Mouse (Mus musculus): ENCODE results near the gene Atrnl1.

Gene Atrnl1

DNA sequence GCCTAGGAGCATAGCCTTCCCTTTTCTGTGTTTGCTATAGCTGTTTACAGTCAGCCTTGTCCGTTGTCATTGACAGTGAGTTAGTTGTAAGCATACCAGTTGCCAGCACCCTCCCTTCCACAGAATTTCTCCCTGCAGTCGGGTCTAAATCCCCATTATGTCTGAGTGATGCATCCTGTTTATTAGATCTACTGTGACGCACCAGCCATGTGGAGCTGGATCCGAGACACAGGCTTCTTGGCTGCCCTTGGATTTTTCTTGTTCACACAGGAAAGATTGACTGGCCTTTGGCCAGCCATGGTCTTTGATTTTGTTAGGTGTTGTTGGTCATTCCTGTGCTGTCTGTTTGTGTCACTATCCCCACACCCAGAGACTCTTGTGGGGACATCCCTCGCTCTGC lies 102.3 kb downstream of the Atrnl1 start:
- no peak for DNase-seq

GRCm38 (mm10) chr19:57724920-57725319 lies 114.1 kb downstream of the Atrnl1 start:
- peak; percentile 35 for DNase-seq

GRCm38 (mm10) chr19:57725326-57725725 lies 114.5 kb downstream of the Atrnl1 start:
- no peak for DNase-seq

- DNase-seq = no peak
Measured at GRCm38 (mm10) chr19:57727009-57727408, 116.2 kb downstream of the Atrnl1 start.

- DNase-seq = no peak
Measured at GRCm38 (mm10) chr19:57737475-57737874, 126.6 kb downstream of the Atrnl1 start.

DNA sequence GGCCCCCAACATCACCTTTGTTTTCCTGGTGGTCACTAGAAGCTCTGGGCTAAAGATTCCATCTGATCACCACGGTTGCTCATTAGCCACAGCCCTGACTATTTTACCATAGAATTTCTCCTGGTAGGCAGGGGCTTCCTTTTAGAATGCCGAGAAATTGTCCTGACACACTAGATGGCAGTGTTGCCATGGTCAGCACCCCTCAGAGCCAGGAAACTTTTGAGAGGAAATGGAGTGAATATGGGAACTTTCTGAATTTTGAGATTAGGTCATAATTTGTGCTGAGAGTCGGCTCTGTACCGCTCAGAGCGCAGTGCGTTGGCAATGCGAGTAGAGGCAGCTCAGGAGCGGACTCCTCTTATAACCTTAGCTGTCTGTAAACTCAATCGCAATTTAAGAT lies 134.7 kb downstream of the Atrnl1 start:
- DNase-seq = peak; percentile 19

- no peak for DNase-seq
Measured at GRCm38 (mm10) chr19:57746553-57746952, 135.7 kb downstream of the Atrnl1 start.

GRCm38 (mm10) chr19:57752189-57752588 lies 141.4 kb downstream of the Atrnl1 start:
- DNase-seq = no peak

GRCm38 (mm10) chr19:57762526-57762925 lies 151.7 kb downstream of the Atrnl1 start:
- no peak for DNase-seq

DNA sequence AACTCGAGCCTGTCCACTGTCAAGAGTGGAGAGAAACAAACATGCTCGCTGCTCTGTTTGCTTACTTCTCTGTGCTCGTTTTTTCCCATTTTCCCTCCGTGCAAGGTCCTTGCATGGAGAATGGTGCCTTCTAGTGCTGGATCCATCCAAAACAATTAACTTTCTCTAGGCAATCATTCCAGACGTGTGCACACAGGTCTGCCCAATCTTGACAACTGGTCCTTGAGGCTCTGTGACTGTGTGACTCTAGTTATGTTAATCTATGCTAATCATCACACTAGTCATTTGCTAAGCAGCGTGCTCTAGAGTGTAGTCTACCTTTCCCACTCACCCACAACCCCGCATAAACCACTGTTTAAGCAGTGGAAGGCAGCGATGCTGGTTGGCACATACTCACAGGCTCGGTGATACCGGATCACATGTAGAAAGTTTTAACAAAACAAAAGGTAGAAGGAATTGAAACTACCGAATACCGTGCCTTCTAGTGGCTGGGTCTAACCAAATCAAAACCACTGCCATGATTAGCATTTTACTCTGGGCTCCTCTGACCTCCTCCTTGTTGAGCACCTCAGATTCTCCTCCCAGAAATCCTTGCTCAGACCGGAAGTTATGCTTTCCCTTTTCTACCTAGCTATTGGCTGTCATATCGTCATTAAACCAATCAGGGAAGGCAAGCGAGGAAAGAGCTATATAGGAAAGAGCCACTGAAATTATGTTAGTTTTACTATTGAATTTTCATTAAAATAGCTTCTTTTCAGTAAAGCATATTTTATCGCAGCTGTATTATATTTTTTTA lies 153.9 kb downstream of the Atrnl1 start:
- no peak for DNase-seq

DNA sequence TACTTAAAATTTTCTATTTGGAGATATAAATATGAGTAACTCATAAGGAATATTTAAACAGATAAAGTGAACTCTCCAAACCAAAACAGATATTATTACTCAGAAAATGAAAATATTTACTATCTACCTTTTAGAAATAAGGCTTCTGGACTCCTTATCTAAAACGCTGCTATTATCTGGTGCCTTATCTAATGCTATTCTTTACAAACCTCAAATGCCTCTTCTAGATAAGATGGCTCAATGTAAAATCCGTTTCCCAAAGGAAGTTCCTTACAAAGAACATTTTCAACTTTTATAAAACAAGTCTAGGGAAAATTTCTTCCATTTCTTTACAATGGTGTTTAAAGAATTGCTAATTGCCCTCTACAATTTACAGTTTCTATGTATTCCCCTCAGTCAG lies 156.2 kb downstream of the Atrnl1 start:
- no peak for DNase-seq

DNA sequence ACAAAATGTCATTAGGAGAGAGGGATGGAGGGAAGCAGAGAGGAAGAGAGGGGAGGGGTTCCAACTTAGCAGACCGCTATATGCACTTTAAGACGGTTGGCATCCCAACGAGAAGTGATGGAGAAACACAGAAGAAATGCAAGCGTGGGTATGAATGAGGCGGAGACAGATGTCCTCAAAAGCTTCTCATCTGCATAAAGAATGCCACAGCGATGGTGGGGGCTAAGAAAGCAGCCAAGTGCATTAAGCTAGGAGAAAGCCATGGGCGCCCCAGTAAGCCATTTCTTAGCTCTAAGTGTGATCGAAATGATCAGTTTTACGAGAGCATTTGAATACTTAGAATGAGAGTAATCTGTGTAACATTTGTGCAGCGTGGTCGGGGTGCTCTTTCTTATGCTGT lies 157.8 kb downstream of the Atrnl1 start:
- DNase-seq = peak; percentile 14

DNA sequence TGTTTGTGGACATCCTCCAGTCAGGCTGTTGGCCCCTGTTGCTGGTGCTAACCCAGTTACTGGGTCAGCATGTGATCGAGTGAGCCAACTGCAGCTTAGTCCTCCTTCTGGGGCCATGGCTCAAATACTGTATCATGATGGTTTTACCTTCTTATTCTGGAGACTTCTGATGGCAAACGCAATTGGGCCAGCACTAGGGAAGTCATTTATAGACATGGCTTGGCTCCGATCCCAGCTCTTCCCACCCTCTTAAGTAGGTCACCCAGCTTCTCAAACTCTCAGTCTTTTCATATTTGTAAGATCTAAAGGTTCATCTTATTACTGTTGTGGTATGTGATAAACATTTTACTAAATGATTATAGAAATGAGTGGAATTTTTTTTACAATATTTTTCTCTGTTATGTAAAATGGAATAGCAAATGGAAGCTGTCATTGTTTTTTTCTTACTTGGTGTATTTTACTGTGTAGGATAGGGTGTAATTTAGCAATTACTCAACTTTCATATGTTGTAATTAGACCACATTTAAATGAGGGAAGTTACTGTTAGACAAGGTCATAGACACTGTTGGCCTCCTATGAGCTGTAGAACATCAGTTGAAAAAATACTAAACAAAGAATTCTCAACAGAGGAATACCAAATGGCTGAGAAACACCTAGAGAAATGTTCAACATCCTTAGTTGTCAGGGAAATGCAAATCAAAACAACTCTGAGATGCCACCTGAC lies 171.7 kb downstream of the Atrnl1 start:
- DNase-seq = peak; percentile 50

DNA sequence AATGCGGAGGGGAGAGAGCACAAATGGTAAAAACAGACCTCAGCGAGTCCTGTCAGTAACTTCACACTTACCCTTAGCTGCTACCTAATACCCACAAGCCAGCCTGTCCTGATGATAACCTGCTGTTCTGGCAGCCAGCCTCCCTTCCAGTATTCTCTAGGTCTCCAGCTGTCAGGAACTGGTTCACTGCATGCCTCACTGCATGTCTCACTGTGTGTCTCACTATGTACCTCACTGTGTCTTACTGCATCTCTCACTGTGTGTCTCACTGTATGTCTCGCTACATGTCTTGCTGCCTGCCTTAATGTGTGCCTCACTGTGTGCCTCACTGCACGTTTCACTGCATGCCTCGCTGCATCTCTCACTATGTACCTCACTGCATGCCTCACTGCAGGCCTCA lies 175.9 kb downstream of the Atrnl1 start:
- DNase-seq = no peak

- no peak for DNase-seq
Measured at GRCm38 (mm10) chr19:57802207-57802606, 191.4 kb downstream of the Atrnl1 start.

DNA sequence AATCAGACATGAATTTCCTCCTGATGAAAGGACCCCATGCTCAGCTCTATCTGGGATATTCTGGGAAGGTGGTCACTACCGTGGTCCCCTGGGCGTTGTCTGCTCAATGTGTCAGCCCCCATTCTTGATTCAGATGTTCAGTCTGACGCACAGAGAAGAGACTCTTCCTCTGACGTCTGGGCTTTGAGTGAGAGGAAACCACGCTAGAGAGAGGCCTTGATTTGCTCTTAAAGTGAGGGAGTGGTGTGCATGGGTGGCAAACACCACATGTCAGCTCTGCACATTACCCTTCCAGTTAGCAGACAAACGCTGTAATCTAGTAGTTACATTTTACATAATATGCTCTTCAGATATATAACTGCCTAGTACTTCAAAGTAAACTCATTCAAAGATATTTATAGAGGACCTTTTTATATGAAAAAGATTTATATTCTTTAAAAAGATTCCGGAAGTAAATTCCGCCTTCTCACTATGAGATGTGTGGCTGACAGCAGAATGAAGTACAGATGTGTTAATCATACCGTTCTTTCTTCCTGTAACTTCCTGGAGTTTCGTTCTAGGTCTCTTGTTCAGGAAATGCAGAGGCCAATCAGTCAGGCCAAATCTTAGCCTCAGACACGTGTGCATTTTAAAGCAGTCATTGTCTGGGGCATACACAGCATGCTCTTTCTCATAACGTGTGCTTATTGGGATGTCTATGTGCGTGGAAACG lies 192.1 kb downstream of the Atrnl1 start:
- no peak for DNase-seq

- DNase-seq = no peak
Measured at GRCm38 (mm10) chr19:57803483-57803820, 192.6 kb downstream of the Atrnl1 start.

GRCm38 (mm10) chr19:57808363-57808762 lies 197.5 kb downstream of the Atrnl1 start:
- DNase-seq = no peak

DNA sequence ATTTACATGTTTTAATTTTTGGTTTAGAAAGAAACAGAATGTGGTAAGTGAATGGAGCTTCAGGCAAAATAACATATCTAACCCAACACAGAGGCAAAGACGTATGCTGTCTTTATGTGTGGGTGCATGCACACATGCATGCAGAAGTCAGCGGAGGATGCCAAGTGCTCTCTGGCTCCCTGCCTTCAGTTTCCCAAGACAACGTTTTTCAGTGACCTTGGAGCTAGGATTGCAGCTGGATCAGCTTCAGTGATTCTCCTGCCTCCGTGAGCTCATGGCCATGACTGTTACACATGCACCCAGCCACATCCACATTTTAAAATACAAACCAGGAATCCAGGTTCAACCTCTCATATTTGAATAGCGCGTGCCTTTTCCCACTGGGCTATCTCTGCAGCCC lies 203.5 kb downstream of the Atrnl1 start:
- no peak for DNase-seq

GRCm38 (mm10) chr19:57816221-57816996 lies 205.6 kb downstream of the Atrnl1 start:
- DNase-seq = peak; percentile 39

DNA sequence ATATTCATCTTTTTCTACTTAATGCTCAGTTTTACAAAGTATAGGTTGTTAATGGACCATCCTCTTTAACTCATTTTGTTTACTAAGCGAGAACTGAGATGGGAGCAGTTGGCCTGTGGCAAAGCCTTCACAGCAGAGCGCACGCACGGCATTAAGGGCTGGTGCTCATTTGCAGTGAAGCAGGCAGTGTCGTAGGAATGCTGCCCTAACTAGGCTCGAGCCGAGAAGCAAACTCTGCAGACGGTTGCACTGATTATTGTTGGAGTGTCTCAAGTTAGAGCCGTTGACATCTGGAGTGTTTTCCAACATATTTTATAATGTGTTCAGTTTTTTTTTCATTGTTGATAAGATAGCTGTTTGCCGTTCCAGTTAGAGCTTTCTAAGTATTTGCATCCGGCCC lies 206.9 kb downstream of the Atrnl1 start:
- no peak for DNase-seq

DNA sequence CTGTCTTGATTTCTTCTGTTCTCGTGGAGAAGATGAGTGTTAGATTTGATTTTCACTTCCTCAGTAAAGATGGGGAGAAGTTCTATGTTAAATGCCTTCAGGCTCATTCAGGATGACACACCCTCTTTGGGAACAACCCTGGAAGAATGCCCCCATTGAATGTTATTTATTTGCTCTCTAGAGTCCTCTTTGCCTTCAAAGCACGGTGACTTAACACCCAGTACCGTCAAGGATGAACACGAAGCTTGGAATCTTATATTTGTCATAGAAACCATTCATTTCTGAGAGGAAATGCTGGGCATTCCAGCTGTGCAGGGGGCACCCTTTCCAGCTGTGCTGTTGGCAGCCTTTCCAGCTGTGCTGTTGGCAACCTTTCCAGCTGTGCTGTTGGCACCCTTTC lies 212.6 kb downstream of the Atrnl1 start:
- no peak for DNase-seq

All from right cerebral cortex, postnatal 14 days (tissue).